Mouse (Mus musculus) neutrophil, adult 83 days (primary cell): ENCODE data around the gene Gm6096. TPM values are rescaled to one million over a fixed set of nuclear protein-coding genes. Genes with fewer than 3 reads are reported as not detected.

ENCODE experiments used
- total RNA-seq, 2 experiments: library from RNA; stranded (reverse); gene quantifications; one replicate each; pipeline ENCODE4 v1.2.4; 2023

The Gm6096 gene
- total RNA-seq = not detected

GRCm38 (mm10) chr7:34250738-34251137 is at the start of gene Gm6096:
Gene Gm6096 (plus strand): TSS chr7:34251038.

GRCm38 (mm10) chr7:34230116-34230515 is 20.7 kb upstream of the Gm6096 start, which contains the start of gene Gpi1:
Gene Gpi1 (minus strand): TSS chr7:34230336.

Other genes starting within 250 kb of the Gm6096 start
- not detected for gene Scgb2b27, start 237.1 kb upstream of the Gm6096 start, total RNA-seq
- gene Scgb1b27, start 229.6 kb upstream of the Gm6096 start, total RNA-seq = not detected
- not detected for gene Scgb1b30, start 155.6 kb upstream of the Gm6096 start, total RNA-seq
- under 1 TPM in 1 of 2 experiments, not detected in 1; 0.26 TPM for gene Wtip, start 117.8 kb upstream of the Gm6096 start, total RNA-seq
- 10 to 100 TPM; 67.6 to 70.9 TPM for gene Uba2, start 81.4 kb upstream of the Gm6096 start, total RNA-seq
- gene Pdcd2l, start 54.4 kb upstream of the Gm6096 start, total RNA-seq = 10 to 100 TPM; 13.6 to 17.8 TPM
- 100 to 1,000 TPM; 719 to 822 TPM for gene Gpi1, start 20.7 kb upstream of the Gm6096 start, total RNA-seq
- 10 to 100 TPM; 16.1 to 17.6 TPM for gene 4931406P16Rik, start 62.5 kb downstream of the Gm6096 start, total RNA-seq
- 100 to 1,000 TPM; 119 to 128 TPM for gene Lsm14a, start 142.3 kb downstream of the Gm6096 start, total RNA-seq